Mouse (Mus musculus) urinary bladder, postnatal 4 days (tissue): Measurements from ENCODE around the gene Mrpl16.

ENCODE experiments used
- DNase-seq, 2 experiments: peaks; one replicate each; pipeline ENCODE4 v3.0.0; 2021 to 2022; ENCODE audit warnings: low spot score in 2 of 2

Mrpl16 gene

GRCm38 (mm10) chr19:11770205-11770892, at the start of gene Mrpl16:
Gene Mrpl16 (plus strand): TSS chr19:11770391.
- DNase-seq, result peak; percentile 78 to 88

GRCm38 (mm10) chr19:11723870-11724269, 46.3 kb upstream of the Mrpl16 start:
- DNase-seq, result no peak

DNA sequence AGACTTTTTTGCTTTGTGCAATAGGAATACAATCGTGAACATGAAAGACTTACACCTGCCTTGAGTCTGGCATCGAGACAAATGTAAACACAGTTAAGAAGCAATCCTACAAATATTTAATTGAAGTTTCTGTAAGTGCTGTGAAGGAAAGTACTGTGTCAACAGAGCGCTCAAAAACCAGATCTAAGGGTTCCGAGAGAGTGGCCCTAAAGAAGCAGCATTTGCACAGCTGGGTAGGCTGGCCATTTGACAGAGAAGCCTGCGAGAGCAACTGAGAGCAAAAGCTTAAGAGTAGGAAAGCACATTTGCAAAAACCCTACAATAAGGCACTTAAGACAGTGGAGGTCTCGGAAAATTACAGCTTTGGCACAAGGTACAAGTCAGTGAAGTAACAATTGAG, 45.9 kb upstream of the Mrpl16 start:
- no peak for DNase-seq

- DNase-seq, result no peak
These were observed 44.3 kb upstream of the Mrpl16 start for GRCm38 (mm10) chr19:11725915-11726314.

DNA sequence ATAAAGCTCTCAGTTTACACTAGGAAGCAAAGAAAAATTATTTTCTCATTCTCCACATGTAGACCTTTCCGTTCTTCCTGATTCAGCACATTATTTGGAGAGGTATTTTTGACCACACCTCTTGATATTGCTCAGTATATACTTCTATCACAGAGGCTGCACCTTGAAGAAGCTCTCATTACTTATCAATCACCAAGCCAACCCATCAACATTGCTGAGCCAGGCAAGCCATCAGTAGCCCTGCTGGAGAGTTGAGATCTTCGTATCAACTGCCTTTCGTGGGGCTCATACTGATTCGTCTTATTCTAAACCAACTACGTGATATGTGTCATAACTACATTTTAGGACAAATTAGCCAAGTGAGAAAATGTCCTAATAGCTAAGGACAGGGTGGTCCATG, 42.9 kb upstream of the Mrpl16 start:
- no peak for DNase-seq

GRCm38 (mm10) chr19:11730278-11730677, 39.9 kb upstream of the Mrpl16 start:
- no peak for DNase-seq

DNA sequence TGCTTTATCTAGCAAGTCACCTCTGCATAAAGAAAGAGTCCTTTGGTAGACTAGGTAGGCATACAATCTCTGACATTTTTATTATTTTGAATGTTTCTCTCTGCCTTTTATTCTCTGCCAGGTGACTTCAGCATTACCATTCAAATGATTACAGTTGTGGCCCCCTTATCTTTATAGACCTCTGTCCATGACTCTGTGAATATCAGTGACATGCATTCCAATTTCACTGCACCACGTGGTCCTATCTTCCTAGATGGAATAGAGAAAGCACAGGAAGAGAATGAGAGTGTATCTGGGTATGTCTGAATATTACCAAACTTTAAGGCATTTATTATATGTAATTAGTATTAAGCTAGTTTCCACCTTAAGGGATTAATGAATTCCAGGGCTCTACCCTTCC, 33.7 kb upstream of the Mrpl16 start:
- no peak for DNase-seq

GRCm38 (mm10) chr19:11745680-11746079, 24.5 kb upstream of the Mrpl16 start:
- DNase-seq, result no peak

GRCm38 (mm10) chr19:11747298-11747697, 22.9 kb upstream of the Mrpl16 start, which contains the start of gene Gif:
Gene Gif (plus strand): TSS chr19:11747554.
- DNase-seq, result no peak

- DNase-seq, result no peak
These were observed 5.1 kb upstream of the Mrpl16 start for GRCm38 (mm10) chr19:11765059-11765458.

GRCm38 (mm10) chr19:11766413-11766812, 3.8 kb upstream of the Mrpl16 start:
- DNase-seq, result no peak

- no peak for DNase-seq
These were observed 2.0 kb upstream of the Mrpl16 start for GRCm38 (mm10) chr19:11768163-11768562.

DNA sequence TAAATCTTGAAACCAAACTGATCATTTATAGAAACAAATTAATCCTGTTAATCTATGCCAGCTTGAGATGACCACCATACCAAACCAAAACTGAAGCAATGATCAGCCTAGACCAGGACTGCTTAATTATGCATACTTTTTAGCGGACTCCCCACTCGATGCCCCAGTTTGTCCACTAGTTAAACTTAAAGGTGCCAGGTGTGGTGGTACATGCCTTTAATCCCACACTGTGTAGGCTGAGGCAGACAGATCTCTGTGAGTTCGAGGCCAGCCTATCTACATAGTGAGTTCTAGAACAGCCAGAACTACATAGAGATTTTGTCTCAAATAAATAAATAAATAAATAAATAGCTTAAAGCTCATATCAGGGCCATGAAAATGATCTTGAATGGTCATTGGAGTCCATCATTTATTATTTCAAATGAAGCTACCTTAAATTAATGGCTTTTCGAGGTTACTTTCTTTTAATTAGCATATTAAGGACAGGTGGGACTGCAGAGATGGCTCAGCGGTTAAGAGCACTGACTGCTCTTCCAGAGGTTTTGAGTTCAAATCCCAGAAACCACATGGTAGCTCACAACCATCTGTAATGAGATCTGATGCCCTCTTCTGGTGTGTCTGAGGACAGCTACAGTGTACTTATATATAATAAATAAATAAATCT, 802 bp upstream of the Mrpl16 start:
- DNase-seq, result no peak

- peak in 1 of 2 experiments; percentile 29 for DNase-seq
These were observed 7.1 kb downstream of the Mrpl16 start for GRCm38 (mm10) chr19:11777191-11777865.

DNA sequence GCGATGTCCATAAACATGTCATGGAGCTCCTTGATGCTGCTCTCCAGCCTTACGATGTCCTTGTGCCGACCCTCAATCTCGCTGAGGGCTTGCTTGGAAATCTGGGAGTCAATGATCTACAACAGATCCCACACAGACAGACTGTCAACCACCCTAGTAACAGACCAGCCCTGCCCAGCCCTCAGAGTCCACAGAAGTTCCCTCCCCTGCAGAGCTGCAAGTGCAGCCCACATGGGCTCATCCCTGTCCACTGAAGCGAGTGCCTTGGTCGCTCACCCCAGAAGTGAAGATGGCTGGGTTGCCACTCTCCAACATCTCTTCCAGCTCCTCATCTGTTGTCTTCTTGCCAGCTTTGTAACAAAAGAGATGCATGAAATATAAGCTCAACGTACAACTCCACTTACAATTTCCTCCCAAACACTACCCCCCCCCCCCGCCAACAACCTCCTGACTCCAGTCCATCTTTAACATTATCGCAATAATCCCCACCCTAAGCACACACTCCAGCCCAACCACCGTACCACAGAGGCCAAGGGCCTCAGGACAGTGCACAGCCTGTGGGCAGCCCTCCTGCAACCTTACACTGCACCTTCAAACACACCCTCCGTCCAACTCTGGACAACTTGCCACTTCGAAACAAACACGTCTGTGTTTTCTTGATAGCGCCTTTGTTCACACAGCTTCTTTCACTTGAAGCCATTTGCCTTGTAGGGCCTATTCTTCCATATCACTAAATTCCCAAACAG, 15.4 kb downstream of the Mrpl16 start:
- no peak for DNase-seq

- no peak for DNase-seq
These were observed 17.6 kb downstream of the Mrpl16 start for GRCm38 (mm10) chr19:11787826-11788225.

DNA sequence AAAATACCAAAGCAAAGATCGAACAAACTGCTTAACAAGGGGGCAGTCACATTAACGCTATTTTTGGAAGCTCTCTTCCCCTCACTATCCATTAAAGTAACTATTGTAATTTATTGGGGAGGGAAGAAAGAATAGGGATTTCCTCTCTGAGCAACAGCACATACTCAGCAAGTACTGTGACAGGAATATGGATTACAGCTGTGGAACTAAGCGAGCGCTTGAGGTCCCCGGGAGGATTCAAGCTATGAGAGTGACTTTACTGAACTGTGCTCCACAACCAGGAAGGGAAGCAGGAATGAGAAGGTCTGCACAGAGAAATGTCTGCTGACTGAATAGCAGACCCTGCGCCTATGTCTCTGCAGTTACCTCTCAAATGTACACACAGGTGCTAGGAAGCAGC, 18.7 kb downstream of the Mrpl16 start:
- no peak for DNase-seq

GRCm38 (mm10) chr19:11791825-11792224, 21.6 kb downstream of the Mrpl16 start:
- DNase-seq, result no peak

DNA sequence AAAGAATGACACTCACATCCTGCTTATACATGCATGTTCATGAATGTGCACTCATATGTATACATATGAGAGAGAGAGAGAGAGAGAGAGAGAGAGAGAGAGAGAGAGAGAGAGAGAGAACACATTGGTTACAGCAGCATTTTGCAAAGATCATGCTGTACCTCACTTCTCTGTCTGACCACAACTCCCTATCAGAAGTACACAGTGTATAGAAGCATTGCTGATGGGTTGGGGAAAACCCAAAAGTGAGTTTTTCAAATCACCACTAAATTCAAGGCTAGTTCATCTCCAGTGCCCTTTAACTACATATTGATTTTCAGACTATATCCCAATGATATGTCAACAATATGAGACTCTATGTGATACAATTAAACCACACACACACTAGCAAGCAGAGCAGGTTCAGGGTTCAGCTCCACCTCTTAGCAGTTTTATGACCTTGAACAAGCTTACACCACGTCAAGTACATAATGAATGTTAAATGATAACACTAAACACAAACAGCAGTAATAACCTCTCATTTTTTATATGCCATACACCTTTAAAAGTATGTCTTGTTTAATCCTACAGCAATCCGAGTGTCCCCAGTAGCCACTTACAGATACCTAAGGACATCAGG, 23.7 kb downstream of the Mrpl16 start:
- DNase-seq, result no peak

- DNase-seq, result no peak
These were observed 24.3 kb downstream of the Mrpl16 start for GRCm38 (mm10) chr19:11794447-11794846.

GRCm38 (mm10) chr19:11800531-11801315, 30.5 kb downstream of the Mrpl16 start:
- no peak for DNase-seq
